Mouse (Mus musculus) monocyte, adult 5-6 weeks (primary cell): ENCODE data around the gene Gja1. TPM values are rescaled to one million over a fixed set of nuclear protein-coding genes. Genes with fewer than 3 reads are reported as not detected.
A peak's percentile ranks its signal among the peaks of the same experiment; 100 is the strongest.

ENCODE experiments used
- ATAC-seq: fragments of 153-309, 156-312 bp; replicated peaks from 2 replicates; pipeline ENCODE4 v1.8.0; 2017; ENCODE audit warnings: mild to moderate bottlenecking; ENCODE audit not compliant: low TSS enrichment, insufficient number of reproducible peaks, severe bottlenecking, poor library complexity, low FRiP score
- total RNA-seq: library from RNA; stranded (forward); fragments of 200-1000, 200-491, 200-594 nt; gene quantifications from 3 replicates; pipeline ENCODE4 v1.2.3, GENCODE M21; 2017

The Gja1 gene
- total RNA-seq, 1 experiment from 2014 or later = not detected

- ATAC-seq = no peak
Measured at GRCm38 (mm10) chr10:56406386-56407130, 29.4 kb downstream of the Gja1 start.

GRCm38 (mm10) chr10:56415894-56416570, 38.9 kb downstream of the Gja1 start:
- no peak for ATAC-seq

- no peak for ATAC-seq
Measured at GRCm38 (mm10) chr10:56422518-56422917, 45.4 kb downstream of the Gja1 start.

DNA sequence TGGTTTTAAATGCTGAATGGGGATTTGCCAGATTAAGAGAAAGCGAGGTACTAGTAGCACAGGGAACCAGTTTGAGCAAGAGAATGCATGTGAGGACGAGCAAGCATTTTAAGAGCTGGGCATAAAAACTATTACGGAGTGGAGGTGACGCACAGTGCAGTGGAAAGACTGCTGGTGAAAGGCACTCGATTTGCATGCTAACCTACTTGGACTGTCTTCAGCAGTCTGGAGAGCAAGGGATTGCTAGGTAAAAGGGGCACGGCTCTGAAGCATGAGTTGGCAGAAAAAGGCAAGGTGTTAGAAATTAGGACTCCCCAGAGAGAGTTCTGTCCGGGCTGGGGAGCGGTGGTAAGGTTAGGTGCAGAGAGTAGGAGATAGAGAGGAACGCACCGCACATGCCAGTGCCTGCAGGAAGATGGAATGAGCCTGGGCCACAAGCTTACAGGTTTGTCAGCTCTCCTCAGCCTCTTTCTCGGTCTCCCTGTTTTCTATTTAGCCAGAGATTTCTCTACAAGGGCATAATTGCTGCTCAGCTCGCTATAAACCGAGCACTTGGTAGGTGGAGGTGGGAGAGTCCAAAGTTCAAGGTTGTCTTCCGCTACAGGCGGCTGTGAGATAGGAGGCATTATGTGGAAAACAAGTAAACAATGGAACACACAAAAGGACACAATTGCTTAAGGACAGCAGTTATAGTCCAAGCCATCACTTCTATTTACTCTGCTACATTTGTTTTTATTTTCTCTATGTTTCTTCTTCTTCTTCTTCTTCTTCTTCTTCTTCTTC, 48.1 kb downstream of the Gja1 start:
- no peak for ATAC-seq

GRCm38 (mm10) chr10:56426369-56426768, 49.2 kb downstream of the Gja1 start:
- ATAC-seq = no peak

DNA sequence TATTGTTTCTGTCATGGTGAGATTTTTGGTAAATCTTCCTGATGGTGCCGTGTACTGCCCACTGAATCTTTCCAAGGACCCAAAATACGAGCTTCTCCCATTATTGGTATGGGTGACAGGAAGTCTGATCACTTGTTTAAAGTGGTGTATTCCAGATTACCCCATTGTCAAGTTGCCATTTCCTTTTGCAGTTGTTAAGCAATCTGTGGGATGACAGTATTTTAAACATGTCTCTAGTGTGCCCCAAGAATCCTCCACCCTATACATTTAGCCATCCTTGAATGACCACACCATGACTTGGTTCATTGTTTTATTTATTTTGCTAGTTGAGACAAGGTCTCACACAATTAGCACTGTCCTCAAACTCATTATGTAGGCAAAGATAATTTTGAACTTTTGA, 50.3 kb downstream of the Gja1 start:
- ATAC-seq = no peak

- ATAC-seq = peak; percentile 40; the same call in 1 of the 2 replicates
Measured at GRCm38 (mm10) chr10:56427827-56428226, 50.7 kb downstream of the Gja1 start.

- no peak for ATAC-seq
Measured at GRCm38 (mm10) chr10:56429011-56429410, 51.9 kb downstream of the Gja1 start.

- no peak for ATAC-seq
Measured at GRCm38 (mm10) chr10:56431600-56432389, 54.7 kb downstream of the Gja1 start.

DNA sequence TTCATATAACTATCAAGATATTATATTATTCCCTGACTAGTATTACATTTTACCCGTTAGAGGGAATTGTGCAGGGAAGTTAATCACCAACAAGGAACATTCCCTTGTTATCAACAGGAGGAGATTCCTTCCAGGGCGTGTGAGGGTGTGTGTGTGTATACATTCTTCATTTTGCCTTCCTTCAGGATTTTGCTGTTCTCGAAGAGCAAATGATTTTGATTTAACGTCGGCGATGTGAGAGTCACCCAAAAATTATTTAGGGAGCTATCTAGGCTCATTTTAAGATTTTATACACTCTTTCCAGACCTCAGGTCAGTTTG, 55.2 kb downstream of the Gja1 start:
- ATAC-seq = no peak

DNA sequence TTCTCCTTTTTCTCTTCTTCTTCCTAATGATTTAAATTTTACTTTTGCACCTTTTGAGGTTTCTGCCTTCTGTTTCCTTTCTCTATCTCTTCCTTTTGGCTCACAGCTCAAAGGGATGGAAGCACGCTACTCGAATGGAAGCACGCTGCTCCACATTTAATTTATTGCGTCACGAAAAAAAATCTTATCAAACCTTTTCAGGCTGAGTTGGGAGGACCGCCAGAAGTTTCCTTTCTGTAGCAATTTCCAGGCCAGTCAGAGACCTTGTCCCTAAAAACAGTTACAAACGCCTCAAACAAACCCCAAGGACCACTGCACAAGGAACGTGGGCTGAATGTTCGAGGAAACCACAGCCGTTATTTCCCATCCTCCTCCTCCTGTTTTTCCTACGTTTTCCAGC, 60.2 kb downstream of the Gja1 start:
- ATAC-seq = no peak

GRCm38 (mm10) chr10:56439638-56440037, 62.5 kb downstream of the Gja1 start:
- ATAC-seq = no peak

DNA sequence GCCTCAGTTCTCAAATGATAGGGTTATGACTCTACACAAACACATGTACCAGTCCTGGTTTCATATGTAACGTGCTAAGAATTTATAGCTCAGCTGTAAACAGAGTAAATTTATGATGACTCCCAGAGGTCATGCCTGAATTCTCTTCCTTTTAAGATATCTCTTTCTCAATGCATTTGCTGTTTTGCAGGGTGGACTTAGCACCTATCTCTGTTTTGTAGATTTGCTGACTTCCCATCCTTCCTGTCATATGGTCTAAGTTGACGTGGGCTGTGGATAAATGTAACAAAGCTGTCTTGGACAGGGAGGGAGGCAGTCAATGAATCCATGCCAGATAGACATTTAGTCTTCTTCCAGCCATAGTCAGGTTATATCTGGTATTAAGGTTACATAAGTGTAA, 67.3 kb downstream of the Gja1 start:
- ATAC-seq = no peak

DNA sequence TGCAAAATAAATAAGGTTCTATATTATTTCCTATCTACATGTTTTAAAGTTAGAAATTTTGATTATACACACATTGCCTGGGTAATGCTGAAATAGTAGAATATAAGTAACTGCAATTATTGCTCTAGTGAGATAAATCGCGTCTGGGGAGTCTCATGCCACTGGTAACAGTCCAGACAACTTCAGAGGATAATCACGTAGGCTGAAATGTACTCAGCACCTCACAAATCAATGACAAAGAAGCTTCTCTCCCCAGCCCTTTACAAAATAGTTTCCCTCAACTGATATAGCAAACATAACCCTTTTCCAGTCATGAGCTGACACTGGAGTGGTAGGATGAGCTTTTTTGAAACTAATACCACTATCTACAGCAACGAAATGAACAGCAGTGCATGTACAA, 71.9 kb downstream of the Gja1 start:
- ATAC-seq = no peak

Other genes starting within 250 kb of the Gja1 start
- 2.4 to 5.2 TPM (median 4.4 TPM) in 3 replicates for gene Tbc1d32, start 148.6 kb upstream of the Gja1 start, total RNA-seq